Mouse (Mus musculus): ENCODE measurements around the gene Tmem108.

DNA sequence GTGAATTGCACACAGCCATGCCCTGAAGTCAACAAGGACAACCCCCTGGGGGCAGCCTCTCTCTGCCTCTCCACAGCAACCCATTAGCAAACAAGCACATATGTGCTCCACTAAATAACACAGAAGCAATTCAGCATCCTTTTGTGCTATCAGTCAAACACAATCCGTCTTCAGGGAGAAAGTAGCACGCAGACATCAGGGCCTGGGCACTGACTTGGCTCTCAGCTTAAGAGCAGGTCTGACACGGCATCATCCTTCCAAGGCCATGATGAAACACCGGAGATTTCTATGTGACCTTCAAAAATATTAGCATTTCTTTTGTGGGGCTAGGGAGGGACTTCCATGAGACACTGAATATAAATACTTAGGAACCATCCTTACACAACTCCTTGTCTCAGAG lies 60.2 kb downstream of the Tmem108 start:
- TF ChIP-seq CTCF (IDR thresholded peaks at IDR 0.05; ENCODE audit: borderline replicate concordance, control insufficient read depth, extremely low read depth, insufficient read depth, low read length, poor library complexity) (no peak), POLR2A (IDR thresholded peaks at IDR 0.05; ENCODE audit: control insufficient read depth, extremely low read depth, insufficient read depth, low read length, poor library complexity) (no peak)

Data from thymus, adult 2 months (tissue).